Mouse (Mus musculus) spleen, adult 2 months (tissue): ENCODE measurements around the gene Gm16253. TPM values are rescaled to one million over a fixed set of nuclear protein-coding genes. Genes with fewer than 3 reads are reported as not detected.

Experiments used
- DNase-seq, 2 experiments: peaks; one replicate each; pipeline versions ENCODE4 v3.0.0 to v3.0.0-alpha.2; 2012 to 2021; ENCODE audit warnings: low spot score in 2 of 2, low read depth in 1 of 2
- H3K27ac ChIP-seq: fragments of 200-500 bp; 2 replicates; pipeline ENCODE4 v1.5.1; 2012; ENCODE audit warnings: low read length, inconsistent platforms; ENCODE audit not compliant: insufficient read depth
- H3K27me3 ChIP-seq: fragments of 200-500 bp; 2 replicates; pipeline ENCODE4 v1.6.1; 2012; ENCODE audit warnings: mild to moderate bottlenecking, moderate library complexity, low read length, inconsistent platforms; ENCODE audit not compliant: control insufficient read depth, insufficient read depth
- H3K36me3 ChIP-seq: fragments of 200-500 bp; 2 replicates; pipeline ENCODE4 v1.6.1; 2012; ENCODE audit warnings: mild to moderate bottlenecking, low read length, inconsistent platforms; ENCODE audit not compliant: control insufficient read depth, insufficient read depth
- H3K4me1 ChIP-seq: fragments of 200-500 bp; 2 replicates; pipeline ENCODE4 v1.6.1; 2011; ENCODE audit warnings: inconsistent platforms; ENCODE audit not compliant: control insufficient read depth, insufficient read depth, insufficient read length
- H3K4me3 ChIP-seq: fragments of 200-500 bp; 2 replicates; pipeline ENCODE4 v1.5.1; 2011; ENCODE audit warnings: mild to moderate bottlenecking, inconsistent platforms; ENCODE audit not compliant: insufficient read depth, insufficient read length; ENCODE audit errors: extremely low read depth
- CTCF ChIP-seq: fragments of 200-500 bp; IDR thresholded peaks from 2 replicates; pipeline ENCODE4 v1.5.1; 2011; ENCODE audit warnings: mild to moderate bottlenecking, inconsistent platforms; ENCODE audit not compliant: insufficient read depth, insufficient read length, insufficient replicate concordance; ENCODE audit errors: extremely low read depth
- POLR2A ChIP-seq: fragments of 200-500 bp; IDR thresholded peaks from 2 replicates; pipeline ENCODE4 v1.6.1; 2011; ENCODE audit warnings: low read depth, low read length, inconsistent platforms
- WGBS: fragments of 180-500 bp; shearing (Covaris S2); methylation state at CpG from one replicate; pipeline ENCODE4 v1.1.7; 2018; 5-methylcytosine and 5-hydroxymethylcytosine counted together
- polyA plus RNA-seq: library from polyadenylated mRNA; depleted of rRNA; stranded (reverse); fragments of >200 nt; gene quantifications from 2 replicates; pipeline ENCODE4 v1.2.3, GENCODE M21; 2012

Gm16253 gene
- polyA plus RNA-seq, 1 experiment: 0.18 TPM

GRCm38 (mm10) chr3:96556651-96557635, 19.8 kb upstream of the Gm16253 start:
- Histone ChIP-seq H3K27ac (peak overlapping the region; percentile 99), H3K27me3 (no peaks in the 10 kb centered on the region), H3K4me1 (peaks cover 19% of the 10 kb centered on the region; the same call in 1 of the 2 replicates), H3K36me3 (peaks cover 26% of the 10 kb centered on the region), H3K4me3 (peak overlapping the region; percentile 69)
- peak in 1 of 2 experiments; percentile 52 for DNase-seq
- TF ChIP-seq CTCF (no peak), POLR2A (peak; percentile 73)
- WGBS: 1% methylated on average over 22 of the region's 22 CpGs

GRCm38 (mm10) chr3:96557694-96558093, 19.1 kb upstream of the Gm16253 start, which contains the start of gene Txnip:
TSS of gene Txnip (plus strand) at chr3:96557957.
- TF ChIP-seq POLR2A: peak; percentile 99
- TF ChIP-seq CTCF: peak; percentile 34; the same call in 1 of the 2 replicates
- peak; percentile 98 to 100 for DNase-seq
- H3K36me3 ChIP-seq: peaks cover 26% of the 10 kb centered on the region

GRCm38 (mm10) chr3:96558159-96558558, 18.6 kb upstream of the Gm16253 start:
- H3K4me1 ChIP-seq: peaks cover 27% of the 10 kb centered on the region; the same call in 1 of the 2 replicates
- DNase-seq: peak in 1 of 2 experiments; percentile 35
- peak overlapping the region; percentile 99 for H3K27ac ChIP-seq
- H3K4me3 ChIP-seq: peak overlapping the region; percentile 99
- TF ChIP-seq POLR2A (no peak), CTCF (no peak)
- H3K27me3 ChIP-seq: no peaks in the 10 kb centered on the region
- WGBS: under 1% methylated on average over 17 of the region's 17 CpGs
- peaks cover 26% of the 10 kb centered on the region for H3K36me3 ChIP-seq

More at GRCm38 (mm10) chr3:96557694-96558093, 19.1 kb upstream of the Gm16253 start, which contains the start of gene Txnip:
- WGBS: under 1% methylated on average over 26 of the region's 26 CpGs
- no peaks in the 10 kb centered on the region for H3K27me3 ChIP-seq
- peak within 1 kb of the TSS; percentile 99 for H3K27ac ChIP-seq
- H3K4me3 ChIP-seq: peak within 1 kb of the TSS; percentile 99
- H3K4me1 ChIP-seq: peaks cover 24% of the 10 kb centered on the region; the same call in 1 of the 2 replicates

GRCm38 (mm10) chr3:96558668-96559196, 18.1 kb upstream of the Gm16253 start:
- H3K27me3 ChIP-seq: no peaks in the 10 kb centered on the region
- peaks cover 26% of the 10 kb centered on the region for H3K36me3 ChIP-seq
- peak overlapping the region; percentile 99 for H3K4me3 ChIP-seq
- H3K4me1 ChIP-seq: peaks cover 30% of the 10 kb centered on the region; the same call in 1 of the 2 replicates
- DNase-seq: no peak
- H3K27ac ChIP-seq: peak overlapping the region; percentile 99
- 1% methylated on average over 10 of the region's 10 CpGs for WGBS
- TF ChIP-seq CTCF: no peak

GRCm38 (mm10) chr3:96559398-96559910, 17.3 kb upstream of the Gm16253 start:
- TF ChIP-seq POLR2A: no peak; the same call in 1 of the 2 replicates
- TF ChIP-seq CTCF: no peak
- H3K36me3 ChIP-seq: peaks cover 26% of the 10 kb centered on the region
- H3K4me3 ChIP-seq: peak overlapping the region; percentile 99
- H3K27ac ChIP-seq: peak overlapping the region; percentile 99
- no peak for DNase-seq
- peaks cover 37% of the 10 kb centered on the region; the same call in 1 of the 2 replicates for H3K4me1 ChIP-seq
- WGBS: under 1% methylated on average over 12 of the region's 12 CpGs
- H3K27me3 ChIP-seq: no peaks in the 10 kb centered on the region

- Histone ChIP-seq H3K27me3 (no peaks in the 10 kb centered on the region), H3K27ac (peak overlapping the region; percentile 99), H3K4me3 (peak overlapping the region; percentile 99), H3K4me1 (peaks cover 36% of the 10 kb centered on the region; the same call in 1 of the 2 replicates), H3K36me3 (peaks cover 26% of the 10 kb centered on the region)
- no peak for TF ChIP-seq POLR2A
- no peak for TF ChIP-seq CTCF
- no peak for DNase-seq
- 14% methylated on average over 23 of the region's 23 CpGs for WGBS
These were observed 16.6 kb upstream of the Gm16253 start for GRCm38 (mm10) chr3:96559911-96560850.
